Mouse (Mus musculus): ENCODE measurements around the gene Rab3il1.

Gene Rab3il1

GRCm38 (mm10) chr19:10040866-10041387, 39.5 kb downstream of the Rab3il1 start:
- DNase-seq (ENCODE audit: low read depth, low spot score): peak; percentile 89

DNA sequence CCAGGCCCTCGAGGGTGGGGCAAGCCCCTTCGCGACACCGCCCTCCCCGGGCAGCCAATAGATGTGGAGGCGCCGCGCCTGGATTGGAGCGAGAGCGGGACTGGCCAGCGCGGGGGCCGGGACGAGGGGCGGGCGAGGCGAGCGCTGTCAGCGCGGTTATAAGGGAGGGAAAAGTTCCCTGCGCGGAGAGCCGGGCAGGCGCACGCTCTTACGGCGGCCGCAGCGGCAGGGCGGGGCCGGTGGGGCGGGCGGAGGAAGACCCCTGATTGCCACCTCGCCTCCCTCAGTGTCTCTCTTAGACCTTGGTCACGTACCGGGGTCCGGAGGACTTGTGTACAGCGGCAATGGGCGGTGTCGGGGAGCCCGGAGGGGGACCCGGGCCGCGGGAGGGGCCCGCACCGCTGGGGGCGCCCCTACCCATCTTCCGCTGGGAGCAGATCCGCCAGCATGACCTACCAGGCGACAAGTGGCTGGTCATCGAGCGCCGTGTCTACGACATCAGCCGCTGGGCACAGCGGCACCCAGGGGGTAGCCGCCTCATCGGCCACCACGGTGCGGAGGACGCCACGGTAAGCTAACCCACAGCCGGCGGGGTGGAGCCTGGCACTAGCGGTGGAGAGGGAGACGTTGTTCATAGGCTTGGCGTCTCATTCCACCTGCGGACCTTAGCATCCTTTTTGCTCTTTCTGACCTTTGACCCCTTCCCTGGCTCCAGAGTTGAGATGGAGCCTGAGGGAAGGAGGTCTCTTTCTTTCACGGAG, 40.1 kb downstream of the Rab3il1 start, which contains the start of gene Fads3:
Fads3 (plus strand) TSS at position 182 of the 761 bp plus-strand sequence.
- DNase-seq (ENCODE audit: low read depth, low spot score): peak; percentile 89

DNA sequence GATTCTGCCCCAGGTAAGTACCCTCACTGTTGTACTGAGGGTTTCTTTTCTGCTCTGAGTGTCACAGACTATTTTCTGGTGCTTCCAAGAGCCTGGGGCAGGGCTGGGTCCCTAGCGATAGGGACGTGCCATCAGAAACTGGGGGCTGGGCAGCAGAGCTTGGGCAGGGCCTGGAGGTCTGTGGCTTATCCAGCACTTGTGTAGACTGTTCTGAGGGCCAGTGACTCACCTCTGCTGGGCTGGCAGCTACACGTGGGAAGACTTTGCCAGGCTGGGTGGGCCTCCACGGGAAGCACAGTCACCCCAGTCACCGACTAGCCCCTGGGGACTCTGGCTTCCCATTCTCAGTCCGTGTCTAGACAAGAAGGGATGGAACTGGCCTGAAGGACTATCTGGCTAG, 40.8 kb downstream of the Rab3il1 start:
- peak; percentile 29 for DNase-seq (ENCODE audit: low read depth, low spot score)

DNA sequence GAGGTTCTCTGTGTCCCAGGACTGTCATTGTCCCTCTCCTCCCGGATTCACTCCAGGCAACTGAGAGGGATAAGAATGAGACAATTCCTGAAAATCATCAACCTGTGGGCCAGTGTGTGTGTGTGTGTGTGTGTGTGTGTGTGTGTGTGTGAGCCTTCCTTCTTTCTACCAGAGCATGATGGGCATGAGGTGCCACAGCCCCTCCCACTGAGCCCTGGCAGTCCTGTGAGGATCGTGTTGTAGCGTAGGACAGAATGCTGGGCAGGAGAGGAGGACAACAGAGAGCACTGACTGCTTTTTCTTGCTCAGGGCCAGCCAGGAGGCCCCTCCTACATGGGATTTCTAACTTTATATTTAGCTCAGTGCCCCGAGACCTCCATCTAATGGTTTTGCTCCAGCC, 41.3 kb downstream of the Rab3il1 start:
- peak; percentile 38 for DNase-seq (ENCODE audit: low read depth, low spot score)

GRCm38 (mm10) chr19:10043643-10044042, 42.2 kb downstream of the Rab3il1 start:
- no peak for DNase-seq (ENCODE audit: low read depth, low spot score)

DNA sequence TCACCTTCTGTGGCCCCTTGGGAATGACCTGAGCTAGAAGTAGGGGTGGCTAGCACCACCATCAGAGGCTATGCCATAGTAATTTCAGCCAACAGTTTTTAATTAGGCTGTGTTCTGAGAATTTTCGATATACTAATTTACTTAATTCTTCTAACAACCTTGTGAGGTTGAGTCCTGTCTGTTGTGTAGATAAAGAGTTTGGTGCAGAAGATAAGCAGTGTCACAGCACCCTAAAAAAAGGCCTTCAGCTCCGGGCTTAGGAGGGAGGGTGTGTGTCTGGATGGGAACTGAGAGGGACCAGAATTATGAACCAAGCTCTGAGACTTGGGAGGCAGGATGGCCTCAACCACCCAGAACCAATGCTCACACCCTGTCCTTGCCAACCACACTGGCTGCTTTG, 44.2 kb downstream of the Rab3il1 start:
- no peak for DNase-seq (ENCODE audit: low read depth, low spot score)

GRCm38 (mm10) chr19:10046346-10046745, 44.9 kb downstream of the Rab3il1 start:
- DNase-seq (ENCODE audit: low read depth, low spot score): no peak

GRCm38 (mm10) chr19:10046983-10047382, 45.5 kb downstream of the Rab3il1 start:
- no peak for DNase-seq (ENCODE audit: low read depth, low spot score)

DNA sequence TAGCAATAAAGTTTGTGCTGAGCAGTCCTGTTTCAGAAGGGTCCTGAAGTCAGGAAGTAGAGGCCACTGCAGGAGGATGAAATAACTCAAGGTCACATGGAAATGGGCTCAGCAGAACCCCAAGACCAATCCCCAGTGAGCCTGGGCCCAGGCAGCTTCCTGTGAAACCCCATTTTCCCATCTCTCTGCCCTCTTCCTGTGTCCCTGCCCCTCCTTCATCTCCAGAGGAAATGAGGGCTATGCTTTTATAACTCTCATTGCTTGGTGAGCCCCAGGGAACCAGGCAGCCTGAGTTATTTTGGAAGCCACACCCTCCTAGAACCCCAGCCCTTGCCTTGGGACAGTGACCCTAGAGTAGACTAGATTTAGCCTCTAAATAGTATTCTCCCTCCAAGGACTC, 48.1 kb downstream of the Rab3il1 start:
- DNase-seq (ENCODE audit: low read depth, low spot score): no peak

- DNase-seq (ENCODE audit: low read depth, low spot score): no peak
Observed at GRCm38 (mm10) chr19:10050438-10050837, 49.0 kb downstream of the Rab3il1 start.

DNA sequence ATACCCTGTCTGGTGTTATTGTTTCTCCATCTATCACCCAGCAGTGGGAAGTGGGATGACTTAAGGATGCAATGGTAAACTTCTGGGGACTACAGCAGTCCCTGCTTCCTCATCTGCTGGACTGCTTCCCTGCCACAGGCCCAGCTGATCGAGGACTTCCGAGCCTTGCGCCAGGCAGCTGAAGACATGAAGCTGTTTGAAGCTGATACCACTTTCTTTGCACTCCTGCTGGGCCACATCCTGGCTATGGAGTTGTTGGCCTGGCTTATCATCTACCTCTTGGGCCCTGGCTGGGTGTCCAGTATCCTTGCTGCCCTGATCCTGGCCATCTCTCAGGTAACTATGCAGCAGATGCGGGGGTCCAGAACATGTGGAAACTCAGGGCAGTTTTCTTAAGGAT, 51.2 kb downstream of the Rab3il1 start:
- DNase-seq (ENCODE audit: low read depth, low spot score): no peak

GRCm38 (mm10) chr19:10053692-10054260, 52.3 kb downstream of the Rab3il1 start:
- DNase-seq (ENCODE audit: low read depth, low spot score): no peak

GRCm38 (mm10) chr19:10054361-10055075, 53.0 kb downstream of the Rab3il1 start:
- no peak for DNase-seq (ENCODE audit: low read depth, low spot score)

- no peak for DNase-seq (ENCODE audit: low read depth, low spot score)
Observed at GRCm38 (mm10) chr19:10055261-10055660, 53.8 kb downstream of the Rab3il1 start.

DNA sequence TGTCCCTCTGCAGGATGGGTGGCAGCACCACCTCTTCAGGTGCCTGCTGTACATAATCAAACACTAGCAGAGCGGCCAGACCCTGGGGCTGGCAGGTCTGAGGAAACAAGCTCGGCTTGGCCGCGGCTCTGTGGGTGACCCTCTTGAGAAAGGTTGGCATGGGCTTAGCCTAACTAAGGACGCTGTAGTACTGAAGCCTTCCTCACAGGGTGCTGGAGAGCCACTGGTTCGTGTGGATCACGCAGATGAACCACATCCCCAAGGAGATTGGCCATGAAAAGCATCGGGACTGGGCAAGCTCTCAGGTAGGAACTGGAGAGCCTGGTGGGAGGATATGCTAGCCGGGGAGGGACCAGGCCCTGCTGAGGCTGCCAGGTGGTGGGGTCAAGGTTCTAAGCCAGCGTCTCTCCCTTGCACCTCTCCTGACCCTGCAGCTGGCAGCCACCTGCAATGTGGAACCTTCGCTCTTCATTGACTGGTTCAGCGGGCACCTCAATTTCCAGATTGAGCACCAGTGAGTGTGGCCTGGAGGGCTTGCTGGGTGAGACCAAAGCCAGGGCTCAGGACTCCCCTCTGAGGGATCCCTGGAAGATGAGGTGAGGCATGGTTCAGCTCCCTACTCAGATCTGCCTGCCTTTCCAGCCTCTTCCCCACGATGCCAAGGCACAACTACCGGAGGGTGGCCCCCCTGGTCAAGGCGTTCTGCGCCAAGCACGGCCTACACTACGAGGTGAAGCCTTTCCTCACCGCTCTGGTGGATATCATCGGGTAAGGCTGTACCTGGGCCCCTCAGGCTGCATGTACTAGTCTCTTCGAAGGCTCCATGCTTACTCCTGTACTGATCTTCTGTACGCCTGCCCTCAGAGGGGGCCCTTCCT, 54.6 kb downstream of the Rab3il1 start:
- no peak for DNase-seq (ENCODE audit: low read depth, low spot score)

DNA sequence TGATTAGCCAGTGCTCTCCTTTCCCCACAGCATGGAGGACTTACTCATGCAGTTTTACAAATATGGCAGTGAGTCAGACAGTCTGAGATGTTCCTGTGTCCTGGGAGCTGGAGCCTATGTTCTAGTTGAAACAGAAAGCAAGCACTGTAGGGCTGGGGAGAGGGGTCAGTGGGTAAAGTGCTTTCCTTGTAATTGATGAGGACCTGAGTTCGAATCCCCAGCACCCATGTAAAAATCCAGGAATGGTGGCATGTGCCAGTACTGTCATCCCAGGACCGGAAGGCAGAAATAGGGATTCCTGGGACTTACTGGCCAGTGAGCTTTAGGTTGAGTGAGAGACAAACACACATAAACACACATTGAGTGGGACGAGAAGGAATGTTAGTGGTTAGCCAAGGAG, 55.2 kb downstream of the Rab3il1 start:
- DNase-seq (ENCODE audit: low read depth, low spot score): no peak

- no peak for DNase-seq (ENCODE audit: low read depth, low spot score)
Observed at GRCm38 (mm10) chr19:10057486-10058351, 56.2 kb downstream of the Rab3il1 start.

GRCm38 (mm10) chr19:10058352-10058825, 56.9 kb downstream of the Rab3il1 start:
- DNase-seq (ENCODE audit: low read depth, low spot score): no peak

- no peak for DNase-seq (ENCODE audit: low read depth, low spot score)
Observed at GRCm38 (mm10) chr19:10058876-10059427, 57.5 kb downstream of the Rab3il1 start.

Measured in brain, adult 2 months (tissue).